In genomic region chr17:63849151-63849550, GRCm38 (mm10) we compare ENCODE assay signal across 8 mouse cellular contexts. TPM values are rescaled to one million over a fixed set of nuclear protein-coding genes. Genes with fewer than 3 reads are reported as not detected.
DNase-seq lines count a peak whose midpoint lies in the region; ATAC-seq and TF ChIP-seq lines count a peak whose summit lies in the region.

No protein-coding gene starts in this region.

- H3K27me3 ChIP-seq in embryonic facial prominence, embryonic 13.5 days: no peaks in the 10 kb centered on the region
- no peaks in the 10 kb centered on the region for H3K27me3 ChIP-seq in intestine, embryonic 14.5 days (replicated peaks; ENCODE audit: control insufficient read depth, insufficient read depth, low read length)
- H3K27me3 ChIP-seq in midbrain, postnatal 0 days (ENCODE audit: insufficient read depth, low read length): no peaks in the 10 kb centered on the region

- peak overlapping the region; percentile 84 for H3K4me3 ChIP-seq in layer of hippocampus, adult 2 months
- peak overlapping the region; percentile 68 for H3K4me3 ChIP-seq in embryonic facial prominence, embryonic 13.5 days
- H3K4me3 ChIP-seq in intestine, embryonic 14.5 days (ENCODE audit: low read depth, low read length): peak overlapping the region; percentile 62
- peak overlapping the region; percentile 47 for H3K4me3 ChIP-seq in midbrain, postnatal 0 days (ENCODE audit: low read depth, low read length)

- no peak for DNase-seq in layer of hippocampus, adult 2 months (ENCODE audit: low spot score in 2 of 2)
- no peak for DNase-seq in layer of hippocampus, adult 11-12 months (ENCODE audit: low spot score)
- no peak for DNase-seq in intestine, embryonic 14.5 days (ENCODE audit: low spot score)
- no peak for DNase-seq in midbrain, postnatal 0 days (ENCODE audit: low spot score)
- no peak for DNase-seq in layer of hippocampus, postnatal 14 days (ENCODE audit: low spot score in 2 of 2)
- no peak for DNase-seq in right cerebral cortex, adult 18-20 months
- no peak for DNase-seq in thymus, postnatal 36 days

- 7% methylated on average over 6 of the region's 6 CpGs for WGBS in embryonic facial prominence, embryonic 13.5 days
- WGBS in intestine, embryonic 14.5 days: 3% methylated on average over 6 of the region's 6 CpGs
- 7% methylated on average over 6 of the region's 6 CpGs for WGBS in midbrain, postnatal 0 days

- H3K4me2 ChIP-seq in embryonic facial prominence, embryonic 13.5 days: peak overlapping the region; percentile 66
- peak overlapping the region; percentile 40 for H3K4me2 ChIP-seq in intestine, embryonic 14.5 days (ENCODE audit: low read length)
- H3K4me2 ChIP-seq in midbrain, postnatal 0 days (ENCODE audit: low read depth, low read length, poor library complexity, severe bottlenecking): peak overlapping the region; percentile 64

- H3K9me3 ChIP-seq in embryonic facial prominence, embryonic 13.5 days: no peaks in the 10 kb centered on the region
- no peaks in the 10 kb centered on the region for H3K9me3 ChIP-seq in intestine, embryonic 14.5 days (ENCODE audit: control insufficient read depth, low read length)
- H3K9me3 ChIP-seq in midbrain, postnatal 0 days (ENCODE audit: low read length): no peaks in the 10 kb centered on the region

- peak overlapping the region; percentile 89 for H3K9ac ChIP-seq in embryonic facial prominence, embryonic 13.5 days
- H3K9ac ChIP-seq in intestine, embryonic 14.5 days (ENCODE audit: low read length): peak overlapping the region; percentile 86
- H3K9ac ChIP-seq in midbrain, postnatal 0 days (replicated peaks; ENCODE audit: low read length, poor library complexity, severe bottlenecking): peak overlapping the region; percentile 65

- peak overlapping the region; percentile 90 for H3K27ac ChIP-seq in layer of hippocampus, adult 2 months
- H3K27ac ChIP-seq in embryonic facial prominence, embryonic 13.5 days: peak overlapping the region; percentile 80
- peak overlapping the region; percentile 29; the same call in 1 of the 2 replicates for H3K27ac ChIP-seq in intestine, embryonic 14.5 days (ENCODE audit: low read depth)
- H3K27ac ChIP-seq in midbrain, postnatal 0 days (ENCODE audit: low read depth, low read length): 0 out of 2 replicates have a peak overlapping the region, but pooled peaks have one; percentile 52

- no peak for TF ChIP-seq CTCF in layer of hippocampus, adult 2 months (conservative IDR thresholded peaks at IDR 0.05)
- no peak for TF ChIP-seq CTCF in midbrain, postnatal 0 days (IDR thresholded peaks at IDR 0.05)

- H3K36me3 ChIP-seq in embryonic facial prominence, embryonic 13.5 days: no peaks in the 10 kb centered on the region
- no peaks in the 10 kb centered on the region for H3K36me3 ChIP-seq in intestine, embryonic 14.5 days (ENCODE audit: control insufficient read depth, insufficient read depth, low read length)
- no peaks in the 10 kb centered on the region for H3K36me3 ChIP-seq in midbrain, postnatal 0 days (ENCODE audit: insufficient read depth, low read length)

- no peak for ATAC-seq in embryonic facial prominence, embryonic 13.5 days (ENCODE audit: insufficient number of reproducible peaks, insufficient read depth, low FRiP score, low TSS enrichment, low read depth)
- peak; percentile 37; the same call in 1 of the 2 replicates for ATAC-seq in intestine, embryonic 14.5 days (replicated peaks; ENCODE audit: low FRiP score, low TSS enrichment, low read depth)
- peak; percentile 44 for ATAC-seq in midbrain, postnatal 0 days (ENCODE audit: low FRiP score)

- H3K4me1 ChIP-seq in embryonic facial prominence, embryonic 13.5 days: no peaks in the 10 kb centered on the region
- no peaks in the 10 kb centered on the region for H3K4me1 ChIP-seq in intestine, embryonic 14.5 days (replicated peaks; ENCODE audit: control insufficient read depth, insufficient read depth, low read length)
- no peaks in the 10 kb centered on the region for H3K4me1 ChIP-seq in midbrain, postnatal 0 days (ENCODE audit: insufficient read depth, low read length)

RNA-seq across cellular contexts. Expression of gene Fer, which starts 13.7 kb away (rescaled TPM):
- total RNA-seq in layer of hippocampus, adult 2 months (2021): 10 to 100 TPM; 32.9 to 34.9 TPM
- polyA plus RNA-seq in embryonic facial prominence, embryonic 13.5 days (2015; fragmentation: Nextera tagmentation; extraction: Ambion mirVana): 32.5 and 33.4 TPM in 2 replicates
- polyA plus RNA-seq in intestine, embryonic 14.5 days (2014; fragmentation: Nextera tagmentation; extraction: Ambion mirVana): 28.6 and 33.0 TPM in 2 replicates
- total RNA-seq in midbrain, postnatal 0 days (2014; rRNA removed): 22.6 and 27.9 TPM in 2 replicates
- 20.1 and 22.7 TPM in 2 replicates for polyA plus RNA-seq in midbrain, postnatal 0 days (2015; fragmentation: Nextera tagmentation; extraction: Ambion mirVana)
- 10 to 100 TPM; 32.5 to 33.0 TPM for total RNA-seq in layer of hippocampus, postnatal 14 days (2021)

RNA-seq across cellular contexts. Expression of gene A930002H24Rik, which starts 14.4 kb away (rescaled TPM):
- not detected for total RNA-seq in layer of hippocampus, adult 2 months (2021)
- 1.3 and 2.0 TPM in 2 replicates for polyA plus RNA-seq in embryonic facial prominence, embryonic 13.5 days (2015; fragmentation: Nextera tagmentation; extraction: Ambion mirVana)
- polyA plus RNA-seq in intestine, embryonic 14.5 days (2014; fragmentation: Nextera tagmentation; extraction: Ambion mirVana): 2.4 and 4.0 TPM in 2 replicates
- total RNA-seq in midbrain, postnatal 0 days (2014; rRNA removed): 8.4 and 11.2 TPM in 2 replicates
- 2.3 and 3.2 TPM in 2 replicates for polyA plus RNA-seq in midbrain, postnatal 0 days (2015; fragmentation: Nextera tagmentation; extraction: Ambion mirVana)
- total RNA-seq in layer of hippocampus, postnatal 14 days (2021): not detected

Comparison
In these comparisons a context has a peak if more than half of its experiments do, and no peak if none do; other contexts are left out.
1. H3K27ac ChIP-seq: peak in every context shown above with its lines; median percentile 90 in layer of hippocampus, adult 2 months; 80 in embryonic facial prominence, embryonic 13.5 days; 52 in midbrain, postnatal 0 days; 29 in intestine, embryonic 14.5 days.